Mouse (Mus musculus) layer of hippocampus, postnatal 25 days (tissue): Measurements from ENCODE around the gene Slc30a7. TPM values are rescaled to one million over a fixed set of nuclear protein-coding genes. Genes with fewer than 3 reads are reported as not detected.
"Not testable (repeated sequence)": the region's sequence is repeated elsewhere in the genome, so short reads cannot be mapped to it uniquely, and the experiment has no call there.

Source experiments
- DNase-seq, 2 experiments: peaks; one replicate each; pipeline ENCODE4 v3.0.0; 2022; ENCODE audit warnings: mixed read lengths in 2 of 2, low spot score in 1 of 2; ENCODE audit errors: extremely low spot score in 1 of 2
- total RNA-seq, 2 experiments: library from RNA; stranded (reverse); gene quantifications; 2 replicates each; pipeline ENCODE4 v1.2.3; 2021

Gene Slc30a7
- total RNA-seq, 2 experiments from 2014 or later = 21.1 to 24.9 TPM

DNA sequence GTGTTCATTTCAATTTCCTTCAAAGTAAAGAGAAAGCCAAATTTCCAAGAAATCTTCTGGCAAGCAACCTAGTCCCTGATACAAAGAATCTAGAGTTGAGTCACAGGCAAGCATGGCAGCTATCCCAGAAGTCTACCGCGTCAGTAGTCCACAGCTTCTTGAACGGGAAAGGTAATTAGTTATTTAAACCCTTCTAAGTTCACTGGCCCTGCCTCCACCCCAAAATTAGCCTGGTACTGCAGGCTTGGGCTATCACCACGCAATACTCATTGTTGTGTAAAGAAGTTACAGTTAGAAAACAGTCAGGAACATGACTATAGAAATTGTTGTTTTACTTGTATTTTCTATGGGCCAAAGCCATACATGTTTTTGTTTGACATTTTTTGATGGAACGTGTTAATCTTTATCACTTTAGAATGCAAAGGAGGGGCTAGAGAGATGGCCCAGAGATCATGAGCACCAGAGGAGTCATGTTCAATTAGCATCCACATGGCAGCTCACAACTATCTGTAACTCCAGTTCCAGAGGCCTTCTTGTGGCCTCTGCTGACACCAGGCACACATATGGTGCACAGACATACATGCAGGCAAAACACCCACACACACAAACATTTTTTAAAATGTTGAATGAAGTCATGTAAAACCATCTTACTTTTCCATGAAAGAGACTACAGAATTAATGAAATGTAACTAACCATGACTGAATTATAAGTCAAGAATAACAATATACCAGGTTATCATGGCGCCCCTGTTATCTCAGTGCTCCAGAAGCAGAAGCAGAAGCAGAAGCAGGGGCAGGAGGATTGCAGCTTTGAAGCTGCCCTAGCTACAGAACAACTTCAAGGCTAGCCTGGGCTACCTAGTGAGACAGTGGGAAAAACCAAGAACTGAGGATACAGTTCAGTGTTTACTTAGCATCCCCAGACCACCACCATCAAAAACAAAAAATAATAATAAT is 57.0 kb downstream of the Slc30a7 start:
- DNase-seq = no peak

DNA sequence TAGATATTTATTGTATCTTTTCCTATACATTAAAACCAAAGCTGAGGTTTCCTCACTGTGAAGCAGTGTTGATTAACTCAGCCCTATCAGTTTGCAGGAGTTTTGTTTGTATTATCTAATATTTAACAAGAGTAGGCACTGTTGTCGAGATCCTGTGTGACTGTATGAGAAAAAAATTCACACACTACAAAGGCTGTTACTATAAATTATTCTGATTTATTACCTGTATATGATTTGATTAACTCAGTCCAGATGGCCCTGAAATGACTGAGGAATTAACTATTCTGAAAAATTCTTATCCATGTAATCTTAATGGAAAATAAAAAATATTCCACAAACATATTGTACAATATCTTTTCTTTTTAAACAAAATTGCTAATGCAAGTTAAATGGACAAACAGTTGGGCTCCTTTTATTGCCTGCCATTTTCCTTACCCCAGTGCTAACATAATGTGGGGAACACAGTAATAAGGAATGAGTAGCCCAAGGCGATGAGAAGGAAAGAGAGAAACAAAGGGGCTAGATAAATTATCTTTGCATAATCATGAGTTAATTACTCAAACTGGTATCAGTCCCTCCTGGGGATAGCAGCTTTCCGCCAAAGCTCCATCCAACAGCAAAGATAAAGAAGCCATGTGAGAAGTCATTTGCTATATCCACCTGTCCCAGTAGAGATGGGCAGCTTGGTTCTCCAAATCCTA is 57.8 kb downstream of the Slc30a7 start:
- no peak for DNase-seq

DNA sequence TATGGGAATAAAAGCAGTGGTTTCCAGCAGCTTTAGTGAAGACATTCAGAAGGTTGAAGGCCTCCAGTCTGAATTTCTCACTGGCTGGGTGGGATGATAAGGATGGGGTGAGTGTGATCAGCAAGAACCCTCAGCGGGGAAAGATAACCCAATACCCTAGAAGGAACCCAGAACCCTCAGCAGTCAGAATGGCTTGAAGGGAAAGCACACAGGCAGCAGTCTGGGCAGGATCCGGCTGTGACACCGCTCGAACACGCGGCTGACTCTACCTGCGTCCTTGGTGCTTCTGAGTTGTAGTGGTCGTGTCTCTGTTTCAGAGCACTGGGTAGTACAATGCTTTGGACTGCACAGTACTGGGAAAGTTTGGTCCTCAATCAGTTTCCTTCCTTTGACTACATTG is 60.9 kb downstream of the Slc30a7 start:
- DNase-seq = no peak

DNA sequence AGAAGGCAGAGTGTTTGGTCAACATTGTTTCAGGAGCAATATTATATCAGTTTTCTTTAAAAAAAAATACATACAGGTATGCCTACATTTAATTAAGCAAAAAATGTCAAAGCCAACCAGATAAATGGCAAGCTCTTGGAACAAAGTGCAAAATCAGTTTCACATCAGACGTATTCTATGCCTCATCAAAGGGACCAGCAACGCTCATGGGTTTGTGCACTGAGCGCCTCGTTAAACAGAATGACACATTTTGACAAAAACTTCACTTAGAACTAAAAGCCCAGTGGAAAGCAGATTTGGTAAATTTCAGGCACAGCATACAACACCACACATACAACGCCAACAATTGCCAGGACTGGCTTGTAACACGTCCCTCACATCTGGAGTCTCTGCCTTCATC is 62.8 kb downstream of the Slc30a7 start:
- DNase-seq = no peak

DNA sequence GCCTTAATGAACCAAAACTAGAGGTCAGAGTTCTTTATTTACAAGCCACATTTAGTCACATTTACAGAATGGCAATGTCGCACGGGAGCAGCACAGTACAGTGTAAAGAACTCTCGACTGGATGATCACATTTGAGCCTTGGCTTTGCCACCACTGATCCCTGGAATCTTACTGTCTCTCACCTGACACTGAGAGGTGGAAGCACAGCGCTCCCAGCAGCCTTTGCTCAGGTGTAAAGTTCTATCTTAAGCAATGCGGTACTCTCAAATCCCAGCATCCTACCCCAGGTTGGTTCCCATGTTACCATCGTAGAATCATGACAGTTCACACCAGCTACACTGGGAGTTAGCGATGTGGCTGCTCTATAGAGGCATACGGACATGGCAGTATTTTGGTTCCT is 65.7 kb downstream of the Slc30a7 start:
- no peak for DNase-seq

DNA sequence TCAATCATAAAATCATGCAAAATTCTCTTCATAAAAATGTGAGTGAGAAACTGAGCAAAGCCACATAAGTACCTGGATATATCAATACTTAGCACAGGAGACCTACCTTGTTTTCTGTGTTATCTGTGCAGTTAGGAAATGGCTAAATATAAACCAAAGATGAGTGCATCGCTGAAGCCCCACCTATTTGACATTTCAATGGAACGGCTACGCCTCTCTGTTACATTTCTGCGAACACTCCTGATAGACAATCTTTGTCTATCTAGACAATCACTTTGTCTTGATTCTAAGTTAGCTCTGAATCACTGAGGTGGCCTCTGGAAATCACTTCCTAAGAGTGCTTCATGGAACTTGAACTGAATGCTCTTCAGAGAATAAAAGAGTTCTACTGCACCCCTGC is 66.7 kb downstream of the Slc30a7 start:
- no peak for DNase-seq

DNA sequence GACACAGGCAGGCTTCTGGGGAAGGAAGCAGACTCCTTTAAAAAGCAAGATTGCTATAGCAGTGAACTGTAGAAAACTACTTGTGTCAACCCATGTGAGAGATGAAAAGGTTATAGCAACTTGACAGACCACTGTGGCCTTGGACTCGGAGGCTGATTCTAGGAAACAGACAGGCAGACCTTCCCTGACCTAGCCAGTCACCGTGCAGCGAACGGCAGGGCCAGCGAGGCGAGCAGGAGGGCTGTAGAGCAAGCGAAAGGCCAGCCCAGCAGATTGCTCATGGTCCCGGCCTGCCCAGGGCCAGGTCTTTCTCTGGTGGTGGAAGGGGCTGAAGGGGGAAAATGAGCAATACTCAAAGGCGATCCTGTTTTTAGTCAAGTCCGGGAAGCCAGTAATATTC is 69.4 kb downstream of the Slc30a7 start:
- no peak for DNase-seq

DNA sequence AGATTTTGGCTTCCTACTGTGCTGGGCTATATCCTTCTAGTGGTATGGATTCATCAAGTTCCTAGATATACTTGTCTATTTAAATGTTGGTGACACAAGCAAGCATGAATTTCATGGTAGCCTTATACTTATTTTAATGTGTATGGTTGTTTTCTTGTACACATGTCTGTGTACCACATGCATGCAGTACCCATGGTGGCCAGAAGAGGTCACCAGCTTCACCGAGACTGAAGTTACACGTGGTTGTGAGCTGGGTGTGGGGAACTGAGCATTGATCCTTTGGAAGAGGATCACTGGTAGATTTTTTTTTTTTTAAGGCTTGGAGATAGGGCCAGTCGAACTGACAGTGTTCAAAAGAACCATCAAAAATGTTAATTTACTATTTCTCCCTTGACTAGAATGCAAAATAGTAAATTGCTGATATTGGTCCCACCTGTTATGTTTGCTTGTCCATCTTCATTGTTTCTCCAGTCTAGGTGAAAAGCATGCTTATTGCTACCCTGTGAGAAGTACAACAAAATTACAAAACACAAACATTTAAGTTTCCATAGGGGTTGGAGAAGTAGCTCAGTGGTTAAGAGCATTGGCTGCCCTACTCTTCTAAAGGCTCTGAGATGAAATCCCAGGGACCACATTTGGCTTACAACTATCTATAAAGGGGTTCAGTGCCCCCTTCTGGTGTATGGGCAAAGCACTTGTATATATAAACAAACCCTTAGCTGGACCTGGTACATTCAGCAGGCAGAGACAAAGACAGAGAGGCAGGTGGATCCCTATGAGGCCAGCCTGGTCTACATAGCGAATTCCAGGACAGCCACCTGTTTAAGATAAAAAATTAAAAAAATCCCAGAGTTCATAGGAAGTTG is 70.2 kb downstream of the Slc30a7 start:
- DNase-seq = peak in 1 of 2 experiments; percentile 52

DNA sequence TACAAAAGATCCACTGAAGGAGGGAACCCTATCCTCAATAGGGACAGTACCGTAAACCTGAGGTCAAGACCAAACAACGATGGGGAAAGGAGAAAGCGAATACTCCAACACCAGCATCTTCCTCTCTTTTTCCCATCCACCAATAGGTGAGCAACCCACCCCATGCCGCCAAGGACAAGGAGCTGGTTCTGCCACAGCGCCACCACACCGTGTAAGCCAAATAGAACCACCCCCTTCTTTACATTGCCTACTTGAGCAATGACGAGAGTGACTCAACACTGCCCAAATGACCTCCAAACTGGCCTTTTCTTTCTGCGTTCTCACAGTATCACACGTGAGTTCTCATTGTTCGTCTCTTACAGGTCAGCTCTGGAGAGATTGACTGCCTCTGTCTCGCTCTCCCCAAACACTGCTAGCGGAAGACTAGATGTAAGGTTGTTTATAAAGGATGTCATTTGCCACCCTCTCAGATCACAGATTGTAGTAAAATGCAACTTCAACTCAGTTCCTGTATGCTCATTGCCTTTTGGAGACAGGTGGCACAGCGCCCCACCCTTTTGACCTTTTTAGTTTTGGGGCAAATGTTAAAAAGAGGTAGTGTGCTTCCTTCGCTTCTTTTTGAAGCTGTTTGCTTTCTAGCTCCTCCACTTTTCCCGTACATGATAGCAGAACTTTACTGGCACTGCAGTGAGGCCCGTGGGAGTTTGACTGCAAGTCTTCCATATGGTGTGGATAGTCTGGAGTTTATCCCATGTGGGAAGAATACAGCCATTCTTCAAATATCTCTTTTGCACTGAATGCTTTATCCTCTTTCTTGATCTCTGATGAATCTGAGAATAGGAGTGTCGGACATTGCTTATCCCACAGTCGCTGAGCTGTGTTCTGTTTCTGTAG is 73.7 kb downstream of the Slc30a7 start:
- peak in 1 of 2 experiments; percentile 16 for DNase-seq

DNA sequence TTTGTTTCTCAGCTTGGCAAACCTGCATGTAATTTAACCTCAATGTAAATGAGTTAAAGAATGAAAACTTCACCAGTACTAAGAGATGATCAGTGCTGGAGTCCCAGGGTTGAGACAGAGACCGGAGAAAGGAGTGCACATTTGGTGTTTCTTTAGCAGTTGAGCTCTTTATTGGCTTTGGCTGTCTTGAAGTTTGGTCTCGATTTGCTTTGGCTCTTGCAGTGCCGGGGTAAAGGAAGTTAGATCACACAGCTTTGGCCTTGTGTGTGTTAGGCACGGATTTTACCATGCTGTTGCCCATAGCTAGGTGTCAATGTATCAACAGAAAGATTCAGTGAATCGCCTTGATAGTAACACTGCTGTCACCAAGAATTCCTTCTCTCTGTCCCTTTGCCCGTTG is 75.5 kb downstream of the Slc30a7 start:
- DNase-seq = no peak

DNA sequence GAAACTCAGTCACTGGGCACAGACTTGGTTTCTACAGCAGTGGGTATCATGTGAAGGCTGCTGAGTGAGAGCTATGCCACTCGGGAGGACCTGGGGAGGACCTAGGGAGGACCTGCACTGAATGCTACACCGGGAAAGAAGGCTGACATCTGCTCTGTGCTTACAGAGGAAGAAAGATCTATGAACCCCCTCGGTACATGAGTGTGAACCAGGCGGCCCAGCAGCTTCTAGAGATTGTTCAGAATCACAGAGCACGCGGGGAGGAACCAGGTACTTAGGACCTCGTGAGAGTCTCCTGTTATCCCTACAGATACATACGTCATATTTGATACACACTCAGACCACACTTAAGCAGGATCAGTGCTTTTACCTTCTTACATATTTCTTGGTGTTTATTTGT is 80.7 kb downstream of the Slc30a7 start:
- no peak for DNase-seq

DNA sequence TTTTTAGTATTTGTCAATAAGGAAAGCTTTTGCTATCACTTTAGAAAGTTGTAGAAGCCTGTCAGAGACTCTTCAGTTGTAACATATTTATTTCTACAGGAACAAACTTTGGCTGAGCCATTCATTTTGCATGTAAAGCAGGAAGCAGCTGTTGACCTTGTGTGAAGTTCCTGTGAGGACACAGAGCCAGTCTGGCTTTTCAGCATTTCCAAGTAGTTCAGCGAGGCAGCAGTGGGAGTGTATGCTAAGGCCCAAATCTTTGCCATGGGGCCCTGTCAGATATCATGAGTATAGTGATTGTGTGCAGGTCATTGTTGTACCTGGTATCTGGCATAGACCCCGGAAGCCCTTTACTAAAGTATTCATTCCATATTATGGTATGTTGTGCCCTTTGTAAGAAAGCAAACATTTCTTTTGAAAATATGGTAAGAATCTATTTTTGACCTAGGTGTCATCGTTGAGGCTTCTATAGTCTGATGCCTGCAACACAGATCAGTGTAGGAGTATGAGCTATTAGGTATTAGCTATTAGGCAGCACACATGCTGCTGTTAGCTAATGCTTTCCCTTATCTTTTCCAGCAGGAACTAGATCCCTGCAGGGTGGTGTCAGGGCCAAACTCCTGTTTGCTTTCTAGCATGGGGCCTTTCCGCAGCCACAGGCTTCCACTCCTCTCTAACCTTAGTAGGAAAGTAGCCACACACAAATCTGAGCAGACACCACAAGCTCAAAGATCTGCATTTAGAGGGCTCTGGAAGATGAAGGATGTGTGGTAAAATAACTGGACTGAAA is 82.6 kb downstream of the Slc30a7 start:
- no peak for DNase-seq

DNA sequence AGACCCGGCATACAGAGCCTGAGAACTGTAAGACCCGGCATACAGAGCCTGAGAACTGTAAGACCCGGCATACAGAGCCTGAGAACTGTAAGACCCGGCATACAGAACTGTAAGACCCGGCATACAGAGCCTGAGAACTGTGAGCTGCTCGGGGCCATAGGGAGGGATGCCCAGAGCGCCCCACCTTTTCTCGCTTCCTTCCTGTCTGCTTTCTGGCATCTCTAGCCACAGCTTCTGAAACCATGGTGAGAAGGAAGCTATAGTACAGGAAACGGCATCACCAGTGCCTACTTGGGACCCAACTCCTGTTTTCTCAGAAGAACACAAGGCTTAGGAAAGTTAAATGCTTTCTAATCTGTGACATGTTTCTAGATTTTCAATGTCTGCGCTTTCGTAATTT is 99.8 kb downstream of the Slc30a7 start:
- DNase-seq = not testable (repeated sequence)

DNA sequence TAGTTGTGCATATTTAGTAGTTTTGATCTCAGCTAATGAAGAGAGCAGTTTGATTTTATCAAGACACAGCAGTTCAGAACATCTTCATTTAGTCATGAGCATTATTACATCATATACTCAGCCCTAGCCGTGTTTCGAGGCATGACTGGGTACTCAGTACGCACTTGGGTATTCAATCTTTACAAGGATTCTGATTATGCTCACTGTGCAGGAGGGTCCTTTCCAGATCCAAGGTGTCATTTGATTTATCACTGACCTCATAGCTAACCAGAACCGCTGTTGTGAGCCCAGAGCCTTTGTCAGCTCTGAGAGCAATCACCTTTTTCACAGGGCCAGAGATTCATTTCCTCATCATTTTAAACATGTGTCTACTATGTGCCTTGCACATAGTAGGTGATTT is 101.6 kb downstream of the Slc30a7 start:
- DNase-seq = no peak

DNA sequence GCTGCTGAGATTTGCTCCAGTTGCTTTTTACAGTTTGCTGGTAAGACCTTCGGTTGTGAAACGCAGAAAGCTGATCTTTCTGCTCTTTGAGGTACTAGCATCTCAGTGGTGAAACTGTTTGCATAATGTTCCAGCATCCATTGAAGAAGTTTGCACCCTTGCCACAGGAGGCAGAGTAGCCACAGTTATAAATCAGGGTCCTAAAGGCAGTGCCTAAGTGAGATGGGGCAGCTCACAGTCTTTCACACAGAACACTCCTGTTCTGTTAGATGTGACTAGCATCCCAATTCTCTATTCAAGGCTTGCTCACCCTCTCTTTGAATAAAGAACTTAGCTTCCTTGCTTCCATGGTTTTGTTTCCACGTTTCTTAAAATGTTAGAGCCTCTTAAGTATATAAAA is 102.1 kb downstream of the Slc30a7 start:
- DNase-seq = no peak

DNA sequence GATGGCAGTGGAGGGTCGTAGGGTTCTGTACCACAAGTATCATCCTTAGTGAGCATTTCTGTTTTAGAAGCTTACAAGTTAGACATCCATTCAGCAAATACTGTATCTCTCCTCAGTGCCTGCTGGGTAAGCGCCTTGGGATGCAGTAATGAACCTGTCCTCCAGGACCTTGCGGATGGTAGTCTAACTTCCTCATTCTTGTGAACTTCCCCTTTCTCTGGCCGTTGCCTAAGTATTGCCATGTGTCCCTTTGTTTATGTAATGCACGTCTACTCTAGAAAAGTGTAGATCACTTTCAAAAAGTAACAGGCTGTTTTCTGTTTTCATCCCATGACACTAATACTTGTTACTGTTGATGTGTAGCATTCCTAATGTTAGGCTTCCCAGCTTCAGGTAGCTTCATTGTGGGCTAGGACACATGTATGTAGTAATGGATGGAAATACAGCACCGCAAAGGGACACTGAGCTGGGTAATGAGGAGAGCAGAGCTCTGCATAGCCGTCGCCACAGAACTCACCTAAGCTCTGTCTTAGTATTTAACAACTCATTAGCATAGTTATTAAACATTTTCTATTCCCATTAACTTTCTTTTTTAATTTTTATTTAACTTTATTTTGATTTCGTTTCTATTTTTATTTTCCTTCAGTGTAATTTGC is 104.8 kb downstream of the Slc30a7 start:
- DNase-seq = no peak

DNA sequence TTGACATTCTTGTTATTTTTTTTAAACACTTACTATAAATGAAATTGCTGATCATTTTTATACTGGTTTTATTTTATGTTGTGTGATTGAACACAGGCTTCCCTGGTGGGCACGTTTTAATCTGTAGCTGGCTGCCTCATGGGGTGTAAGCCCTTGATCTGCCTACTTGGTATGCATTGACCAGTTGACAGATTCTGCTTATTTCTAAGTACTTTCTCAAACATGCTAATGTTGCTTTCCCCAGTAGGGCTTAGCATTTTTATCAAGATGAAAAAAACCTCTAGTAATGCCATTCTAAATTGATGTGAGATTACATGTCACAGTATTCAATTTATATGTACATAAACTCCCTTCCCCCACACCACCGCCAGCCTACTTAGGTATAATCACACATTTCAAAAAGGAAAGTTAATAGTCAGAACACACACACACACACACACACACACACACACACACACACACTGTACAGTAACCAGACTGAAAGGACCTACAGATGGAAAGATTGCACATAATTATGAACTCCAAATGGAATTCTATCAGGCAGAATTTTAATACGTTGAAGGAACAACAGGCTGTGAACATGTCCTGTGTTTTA is 108.8 kb downstream of the Slc30a7 start:
- no peak for DNase-seq

DNA sequence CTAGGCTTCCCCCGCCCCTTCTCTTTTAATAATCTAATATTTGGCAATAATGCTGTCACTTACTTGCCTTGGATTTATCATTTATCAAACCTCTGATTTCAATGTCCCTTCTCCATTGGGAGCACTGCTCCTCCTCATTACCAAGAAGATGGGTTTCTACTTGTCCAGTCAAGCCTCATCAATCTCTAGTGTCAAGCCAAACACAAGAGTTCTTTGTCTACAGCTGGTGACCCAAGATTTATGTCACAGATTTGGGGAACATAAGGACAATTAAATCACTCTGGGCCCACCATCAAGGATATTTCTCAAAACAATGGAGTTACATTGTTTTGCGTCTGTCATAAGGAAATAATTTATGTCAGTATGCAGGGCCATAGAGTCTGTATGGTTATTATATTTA is 114.0 kb downstream of the Slc30a7 start:
- no peak for DNase-seq
